Mouse (Mus musculus): ENCODE data around the gene Zmiz1. TPM values are rescaled to one million over a fixed set of nuclear protein-coding genes. Genes with fewer than 3 reads are reported as not detected.
A peak's percentile ranks its signal among the peaks of the same experiment; 100 is the strongest.

Zmiz1 gene
- 37.4 and 39.0 TPM in 2 replicates for polyA plus RNA-seq (2014; fragmentation: Nextera tagmentation; extraction: Ambion mirVana)

GRCm38 (mm10) chr14:25459016-25459393 is at the start of gene Zmiz1:
Gene Zmiz1 (plus strand): TSS chr14:25459185.
- no peaks in the 10 kb centered on the region for H3K36me3 ChIP-seq (ENCODE audit: control insufficient read depth, insufficient read depth, low read length)
- ATAC-seq (replicated peaks; ENCODE audit: low FRiP score, low TSS enrichment, low read depth) (peak; percentile 49), DNase-seq (ENCODE audit: low spot score) (peak; percentile 94)
- H3K27me3 ChIP-seq (replicated peaks; ENCODE audit: control insufficient read depth, insufficient read depth, low read length) = no peaks in the 10 kb centered on the region
- H3K9me3 ChIP-seq (ENCODE audit: control insufficient read depth, low read length) = no peaks in the 10 kb centered on the region
- peak within 1 kb of the TSS; percentile 94 for H3K4me3 ChIP-seq (ENCODE audit: low read depth, low read length)
- H3K4me1 ChIP-seq (replicated peaks; ENCODE audit: control insufficient read depth, insufficient read depth, low read length) = peaks cover 54% of the 10 kb centered on the region
- H3K9ac ChIP-seq (ENCODE audit: low read length) = peak within 1 kb of the TSS; percentile 96
- H3K27ac ChIP-seq (ENCODE audit: low read depth) = peak within 1 kb of the TSS; percentile 100
- WGBS = 0% methylated on average over 42 of the region's 42 CpGs
- peak within 1 kb of the TSS; percentile 94 for H3K4me2 ChIP-seq (ENCODE audit: low read length)

- no peaks in the 10 kb centered on the region for H3K9me3 ChIP-seq (ENCODE audit: control insufficient read depth, low read length)
- 82% methylated on average over 9 of the region's 9 CpGs for WGBS
These were observed 47.0 kb upstream of the Zmiz1 start for GRCm38 (mm10) chr14:25411848-25412527.

GRCm38 (mm10) chr14:25412811-25413210 is 46.2 kb upstream of the Zmiz1 start:
- 92% methylated on average over 10 of the region's 10 CpGs for WGBS
- DNase-seq (ENCODE audit: low spot score) = no peak
- H3K4me2 ChIP-seq (ENCODE audit: low read length) = no peak overlapping the region

More at GRCm38 (mm10) chr14:25411848-25412527, 47.0 kb upstream of the Zmiz1 start:
- Histone ChIP-seq H3K9ac (ENCODE audit: low read length) (no peak overlapping the region), H3K27me3 (replicated peaks; ENCODE audit: control insufficient read depth, insufficient read depth, low read length) (no peaks in the 10 kb centered on the region), H3K4me3 (ENCODE audit: low read depth, low read length) (no peak overlapping the region), H3K4me1 (replicated peaks; ENCODE audit: control insufficient read depth, insufficient read depth, low read length) (no peaks in the 10 kb centered on the region), H3K27ac (ENCODE audit: low read depth) (no peak overlapping the region), H3K36me3 (ENCODE audit: control insufficient read depth, insufficient read depth, low read length) (no peaks in the 10 kb centered on the region), H3K4me2 (ENCODE audit: low read length) (no peak overlapping the region)
- no peak for ATAC-seq (replicated peaks; ENCODE audit: low FRiP score, low TSS enrichment, low read depth)
- DNase-seq (ENCODE audit: low spot score) = no peak

GRCm38 (mm10) chr14:25413510-25413909 is 45.5 kb upstream of the Zmiz1 start:
- Histone ChIP-seq H3K4me2 (ENCODE audit: low read length) (no peak overlapping the region), H3K36me3 (ENCODE audit: control insufficient read depth, insufficient read depth, low read length) (no peaks in the 10 kb centered on the region), H3K27ac (ENCODE audit: low read depth) (no peak overlapping the region), H3K4me3 (ENCODE audit: low read depth, low read length) (no peak overlapping the region), H3K9ac (ENCODE audit: low read length) (no peak overlapping the region), H3K27me3 (replicated peaks; ENCODE audit: control insufficient read depth, insufficient read depth, low read length) (no peaks in the 10 kb centered on the region), H3K9me3 (ENCODE audit: control insufficient read depth, low read length) (no peaks in the 10 kb centered on the region), H3K4me1 (replicated peaks; ENCODE audit: control insufficient read depth, insufficient read depth, low read length) (no peaks in the 10 kb centered on the region)
- 74% methylated on average over 3 of the region's 3 CpGs for WGBS
- ATAC-seq (replicated peaks; ENCODE audit: low FRiP score, low TSS enrichment, low read depth) = no peak
- DNase-seq (ENCODE audit: low spot score) = no peak

More at GRCm38 (mm10) chr14:25412811-25413210, 46.2 kb upstream of the Zmiz1 start:
- Histone ChIP-seq H3K9ac (ENCODE audit: low read length) (no peak overlapping the region), H3K27ac (ENCODE audit: low read depth) (no peak overlapping the region), H3K36me3 (ENCODE audit: control insufficient read depth, insufficient read depth, low read length) (no peaks in the 10 kb centered on the region), H3K4me1 (replicated peaks; ENCODE audit: control insufficient read depth, insufficient read depth, low read length) (no peaks in the 10 kb centered on the region), H3K9me3 (ENCODE audit: control insufficient read depth, low read length) (no peaks in the 10 kb centered on the region), H3K4me3 (ENCODE audit: low read depth, low read length) (no peak overlapping the region), H3K27me3 (replicated peaks; ENCODE audit: control insufficient read depth, insufficient read depth, low read length) (no peaks in the 10 kb centered on the region)
- ATAC-seq (replicated peaks; ENCODE audit: low FRiP score, low TSS enrichment, low read depth) = no peak

GRCm38 (mm10) chr14:25414115-25414514 is 44.9 kb upstream of the Zmiz1 start:
- no peaks in the 10 kb centered on the region for H3K27me3 ChIP-seq (replicated peaks; ENCODE audit: control insufficient read depth, insufficient read depth, low read length)
- 77% methylated on average over 4 of the region's 4 CpGs for WGBS

GRCm38 (mm10) chr14:25420001-25420690 is 38.8 kb upstream of the Zmiz1 start:
- Histone ChIP-seq H3K27me3 (replicated peaks; ENCODE audit: control insufficient read depth, insufficient read depth, low read length) (no peaks in the 10 kb centered on the region), H3K4me3 (ENCODE audit: low read depth, low read length) (no peak overlapping the region), H3K4me1 (replicated peaks; ENCODE audit: control insufficient read depth, insufficient read depth, low read length) (peaks cover 23% of the 10 kb centered on the region), H3K9ac (ENCODE audit: low read length) (no peak overlapping the region), H3K27ac (ENCODE audit: low read depth) (no peak overlapping the region), H3K4me2 (ENCODE audit: low read length) (no peak overlapping the region), H3K9me3 (ENCODE audit: control insufficient read depth, low read length) (no peaks in the 10 kb centered on the region), H3K36me3 (ENCODE audit: control insufficient read depth, insufficient read depth, low read length) (no peaks in the 10 kb centered on the region)
- no peak for DNase-seq (ENCODE audit: low spot score)
- no peak for ATAC-seq (replicated peaks; ENCODE audit: low FRiP score, low TSS enrichment, low read depth)
- 74% methylated on average over 7 of the region's 7 CpGs for WGBS

More at GRCm38 (mm10) chr14:25414115-25414514, 44.9 kb upstream of the Zmiz1 start:
- DNase-seq (ENCODE audit: low spot score) = no peak
- no peak for ATAC-seq (replicated peaks; ENCODE audit: low FRiP score, low TSS enrichment, low read depth)
- no peaks in the 10 kb centered on the region for H3K9me3 ChIP-seq (ENCODE audit: control insufficient read depth, low read length)
- H3K4me1 ChIP-seq (replicated peaks; ENCODE audit: control insufficient read depth, insufficient read depth, low read length) = no peaks in the 10 kb centered on the region
- no peaks in the 10 kb centered on the region for H3K36me3 ChIP-seq (ENCODE audit: control insufficient read depth, insufficient read depth, low read length)
- H3K4me2 ChIP-seq (ENCODE audit: low read length) = no peak overlapping the region
- H3K9ac ChIP-seq (ENCODE audit: low read length) = no peak overlapping the region
- no peak overlapping the region for H3K27ac ChIP-seq (ENCODE audit: low read depth)
- H3K4me3 ChIP-seq (ENCODE audit: low read depth, low read length) = no peak overlapping the region

- Histone ChIP-seq H3K27me3 (replicated peaks; ENCODE audit: control insufficient read depth, insufficient read depth, low read length) (no peaks in the 10 kb centered on the region), H3K4me3 (ENCODE audit: low read depth, low read length) (no peak overlapping the region), H3K27ac (ENCODE audit: low read depth) (peak overlapping the region; percentile 68; the same call in 1 of the 2 replicates), H3K4me2 (ENCODE audit: low read length) (no peak overlapping the region), H3K4me1 (replicated peaks; ENCODE audit: control insufficient read depth, insufficient read depth, low read length) (peaks cover 23% of the 10 kb centered on the region), H3K9me3 (ENCODE audit: control insufficient read depth, low read length) (no peaks in the 10 kb centered on the region), H3K36me3 (ENCODE audit: control insufficient read depth, insufficient read depth, low read length) (no peaks in the 10 kb centered on the region), H3K9ac (ENCODE audit: low read length) (no peak overlapping the region)
- DNase-seq (ENCODE audit: low spot score) = no peak
- 80% methylated on average over 1 of the region's 1 CpGs for WGBS
- no peak for ATAC-seq (replicated peaks; ENCODE audit: low FRiP score, low TSS enrichment, low read depth)
These were observed 38.0 kb upstream of the Zmiz1 start for GRCm38 (mm10) chr14:25420987-25421386.

- H3K9ac ChIP-seq (ENCODE audit: low read length) = no peak overlapping the region
- no peaks in the 10 kb centered on the region for H3K36me3 ChIP-seq (ENCODE audit: control insufficient read depth, insufficient read depth, low read length)
- no peak overlapping the region for H3K4me2 ChIP-seq (ENCODE audit: low read length)
- H3K4me1 ChIP-seq (replicated peaks; ENCODE audit: control insufficient read depth, insufficient read depth, low read length) = peaks cover 23% of the 10 kb centered on the region
- WGBS = 12% methylated on average over 13 of the region's 13 CpGs
- no peaks in the 10 kb centered on the region for H3K9me3 ChIP-seq (ENCODE audit: control insufficient read depth, low read length)
- DNase-seq (ENCODE audit: low spot score) (peak; percentile 72), ATAC-seq (replicated peaks; ENCODE audit: low FRiP score, low TSS enrichment, low read depth) (peak; percentile 70)
- H3K4me3 ChIP-seq (ENCODE audit: low read depth, low read length) = no peak overlapping the region
- no peaks in the 10 kb centered on the region for H3K27me3 ChIP-seq (replicated peaks; ENCODE audit: control insufficient read depth, insufficient read depth, low read length)
- H3K27ac ChIP-seq (ENCODE audit: low read depth) = peak overlapping the region; percentile 68; the same call in 1 of the 2 replicates
These were observed 37.4 kb upstream of the Zmiz1 start for GRCm38 (mm10) chr14:25421596-25422001.
